Mouse (Mus musculus): Measurements from ENCODE around the gene Herc3.

GRCm38 (mm10) chr6:58855676-58856367 is 24.6 kb downstream of the Herc3 start:
- TF ChIP-seq MEF2A (IDR thresholded peaks at IDR 0.05; ENCODE audit: extremely low read depth, insufficient replicate concordance, low read depth, low read length, poor library complexity, severe bottlenecking) (no peak), EP300 (IDR thresholded peaks at IDR 0.05; ENCODE audit: low read depth in 1 of 2, low read length in 2 of 2) (no peak), TBP (IDR thresholded peaks at IDR 0.05; ENCODE audit: low read depth, low read length) (no peak), E2F4 (IDR thresholded peaks at IDR 0.05; ENCODE audit: borderline replicate concordance, low read depth, low read length) (no peak), POLR2A (IDR thresholded peaks at IDR 0.05; ENCODE audit: control insufficient read depth in 1 of 2, insufficient read depth in 1 of 2, low read depth in 1 of 2, low read length in 2 of 2, poor library complexity in 1 of 2) (no peak), GATA1 (IDR thresholded peaks at IDR 0.05; ENCODE audit: low read depth, low read length) (no peak), POLR2AphosphoS5 (IDR thresholded peaks at IDR 0.05; ENCODE audit: borderline replicate concordance, low read depth, low read length) (no peak), CTCF (IDR thresholded peaks at IDR 0.05 in 2 of 3, conservative IDR thresholded peaks at IDR 0.05 in 1 of 3; ENCODE audit: control insufficient read depth in 1 of 3, insufficient read depth in 1 of 3, low read depth in 2 of 3, low read length in 3 of 3, poor library complexity in 1 of 3, severe bottlenecking in 1 of 3) (no peak), JUND (IDR thresholded peaks at IDR 0.05; ENCODE audit: low read depth, low read length) (no peak), BHLHE40 (IDR thresholded peaks at IDR 0.05; ENCODE audit: borderline replicate concordance, low read depth, low read length) (no peak), ZNF384 (IDR thresholded peaks at IDR 0.05; ENCODE audit: low read depth, low read length) (no peak), NRF1 (IDR thresholded peaks at IDR 0.05; ENCODE audit: insufficient read depth, low read depth, low read length, poor library complexity, severe bottlenecking) (no peak), MYC (IDR thresholded peaks at IDR 0.05; ENCODE audit: low read depth, low read length) (no peak)

Measured in MEL (cell line).